Comparison of ENCODE assay signal across 9 mouse cellular contexts in genomic region chr9:32715806-32716466, GRCm38 (mm10).
A peak's percentile ranks its signal among the peaks of the same experiment; 100 is the strongest.
DNase-seq lines count a peak whose midpoint lies in the region; ATAC-seq lines count a peak whose summit lies in the region.
"Had no signal": no experiment of that assay in that cellular context is flagged by ENCODE, and none has a peak within 500 bp of the region (broad histone marks: within the 10 kb centered on the region; RNA-seq: fewer than 3 reads in every experiment).

No protein-coding gene starts in this region.

- 15% methylated on average over 9 of the region's 9 CpGs for WGBS in forebrain, embryonic 14.5 days
- 10% methylated on average over 9 of the region's 9 CpGs for WGBS in hindbrain, embryonic 14.5 days
- WGBS in lung, embryonic 16.5 days, result 50% methylated on average over 9 of the region's 9 CpGs

- no peak overlapping the region for H3K4me2 ChIP-seq in forebrain, embryonic 14.5 days (ENCODE audit: low read length)
- H3K4me2 ChIP-seq in hindbrain, embryonic 14.5 days (replicated peaks), result no peak overlapping the region; the same call in 1 of the 2 replicates
- peak overlapping the region; percentile 4; the same call in 1 of the 2 replicates for H3K4me2 ChIP-seq in lung, embryonic 16.5 days (ENCODE audit: low read depth, low read length)
- H3K4me2 ChIP-seq: embryonic facial prominence, embryonic 12.5 days had no signal

- DNase-seq in cerebellum, postnatal 4 days (ENCODE audit: low spot score in 2 of 2), result no peak
- peak; percentile 34 to 35 for DNase-seq in adrenal gland, postnatal 36 days
- DNase-seq in forebrain, embryonic 14.5 days (ENCODE audit: low spot score), result peak; percentile 41
- DNase-seq in hindbrain, embryonic 14.5 days (ENCODE audit: low spot score), result no peak
- DNase-seq in left cerebral cortex, postnatal 4 days, result no peak

- peaks cover 6% of the 10 kb centered on the region; the same call in 1 of the 2 replicates for H3K4me1 ChIP-seq in forebrain, embryonic 14.5 days (ENCODE audit: control insufficient read depth, insufficient read depth, low read length)
- H3K4me1 ChIP-seq in hindbrain, embryonic 14.5 days (replicated peaks; ENCODE audit: control insufficient read depth, insufficient read depth, low read length), result peaks cover 5% of the 10 kb centered on the region; the same call in 1 of the 2 replicates
- peaks cover 90% of the 10 kb centered on the region for H3K4me1 ChIP-seq in lung, embryonic 16.5 days (replicated peaks; ENCODE audit: control insufficient read depth, insufficient read depth, low read length)

- no peaks in the 10 kb centered on the region for H3K9me3 ChIP-seq in forebrain, embryonic 14.5 days (replicated peaks; ENCODE audit: control insufficient read depth, low read length)
- H3K9me3 ChIP-seq in hindbrain, embryonic 14.5 days (ENCODE audit: control insufficient read depth, low read length), result 0 out of 2 replicates have a peak, but pooled peaks cover under 1% of the 10 kb centered on the region
- H3K9me3 ChIP-seq in lung, embryonic 16.5 days (ENCODE audit: control insufficient read depth, low read length), result no peaks in the 10 kb centered on the region
- H3K9me3 ChIP-seq: embryonic facial prominence, embryonic 12.5 days had no signal

- ATAC-seq in cerebellum, adult (ENCODE audit: insufficient number of reproducible peaks, low FRiP score, low TSS enrichment), result peak; percentile 80
- no peak; the same call in 1 of the 2 replicates for ATAC-seq in forebrain, embryonic 14.5 days
- peak; percentile 31; the same call in 1 of the 2 replicates for ATAC-seq in hindbrain, embryonic 14.5 days (ENCODE audit: low FRiP score)
- ATAC-seq in lung, embryonic 16.5 days (ENCODE audit: low read depth), result peak; percentile 75
- no peak for ATAC-seq in erythroid progenitor cell, adult 5-6 weeks (replicated peaks; ENCODE audit: low FRiP score, poor library complexity, severe bottlenecking)

- no peak overlapping the region for H3K4me3 ChIP-seq in forebrain, embryonic 14.5 days (ENCODE audit: low read depth, low read length)
- no peak overlapping the region for H3K4me3 ChIP-seq in hindbrain, embryonic 14.5 days (replicated peaks; ENCODE audit: low read length)
- H3K4me3 ChIP-seq in lung, embryonic 16.5 days (ENCODE audit: low read length), result no peak overlapping the region
- H3K4me3 ChIP-seq: embryonic facial prominence, embryonic 12.5 days had no signal

- H3K36me3 ChIP-seq in forebrain, embryonic 14.5 days (ENCODE audit: control insufficient read depth, insufficient read depth, low read length), result no peaks in the 10 kb centered on the region
- no peaks in the 10 kb centered on the region for H3K36me3 ChIP-seq in hindbrain, embryonic 14.5 days (replicated peaks; ENCODE audit: control insufficient read depth, insufficient read depth)
- H3K36me3 ChIP-seq in lung, embryonic 16.5 days (ENCODE audit: control insufficient read depth, insufficient read depth, low read length), result no peaks in the 10 kb centered on the region
- H3K36me3 ChIP-seq: embryonic facial prominence, embryonic 12.5 days had no signal

- no peak overlapping the region for H3K9ac ChIP-seq in forebrain, embryonic 14.5 days (ENCODE audit: low read length)
- no peak overlapping the region for H3K9ac ChIP-seq in hindbrain, embryonic 14.5 days
- H3K9ac ChIP-seq in lung, embryonic 16.5 days (ENCODE audit: low read length), result no peak overlapping the region
- H3K9ac ChIP-seq: embryonic facial prominence, embryonic 12.5 days had no signal

- no peak overlapping the region for H3K27ac ChIP-seq in forebrain, embryonic 14.5 days (ENCODE audit: low read depth, low read length)
- no peak overlapping the region for H3K27ac ChIP-seq in hindbrain, embryonic 14.5 days
- H3K27ac ChIP-seq in lung, embryonic 16.5 days (ENCODE audit: low read length), result peak overlapping the region; percentile 81
- H3K27ac ChIP-seq: embryonic facial prominence, embryonic 12.5 days had no signal

- H3K27me3 ChIP-seq in forebrain, embryonic 14.5 days (replicated peaks; ENCODE audit: control insufficient read depth, insufficient read depth, low read length), result no peaks in the 10 kb centered on the region
- peaks cover 15% of the 10 kb centered on the region; the same call in 1 of the 2 replicates for H3K27me3 ChIP-seq in hindbrain, embryonic 14.5 days (ENCODE audit: control insufficient read depth, insufficient read depth, low read length)
- no peaks in the 10 kb centered on the region for H3K27me3 ChIP-seq in lung, embryonic 16.5 days (ENCODE audit: control insufficient read depth, insufficient read depth, low read depth, low read length)
- H3K27me3 ChIP-seq: embryonic facial prominence, embryonic 12.5 days had no signal

- intact Hi-C loops in left cerebral cortex, postnatal 4 days (cut with DNase I), result no loop called here

Comparison
In these comparisons a context has a peak if more than half of its experiments do, and no peak if none do; other contexts are left out.
1. ATAC-seq: peak in cerebellum, adult (single experiment), hindbrain, embryonic 14.5 days (single experiment) and lung, embryonic 16.5 days (single experiment); none in forebrain, embryonic 14.5 days (single experiment) and erythroid progenitor cell, adult 5-6 weeks (single experiment).
2. DNase-seq: peak in adrenal gland, postnatal 36 days (2 of 2) and forebrain, embryonic 14.5 days (single experiment); none in cerebellum, postnatal 4 days (0 of 2), hindbrain, embryonic 14.5 days (single experiment) and left cerebral cortex, postnatal 4 days (single experiment).